ENCODE assay signal across 14 mouse cellular contexts in genomic region chr5:142800198-142800597, GRCm38 (mm10). TPM values are rescaled to one million over a fixed set of nuclear protein-coding genes. Genes with fewer than 3 reads are reported as not detected.
A peak's percentile ranks its signal among the peaks of the same experiment; 100 is the strongest.
DNase-seq lines count a peak whose midpoint lies in the region; ATAC-seq and TF ChIP-seq lines count a peak whose summit lies in the region.
"Had no signal": no experiment of that assay in that cellular context is flagged by ENCODE, and none has a peak within 500 bp of the region (broad histone marks: within the 10 kb centered on the region; RNA-seq: fewer than 3 reads in every experiment).

No protein-coding gene starts in this region.

- H3K9ac ChIP-seq in hindbrain, embryonic 12.5 days = no peak overlapping the region
- peak overlapping the region; percentile 1; the same call in 1 of the 2 replicates for H3K9ac ChIP-seq in ES-Bruce4 (ENCODE audit: low read depth, poor library complexity, severe bottlenecking)
- peak overlapping the region; percentile 66 for H3K9ac ChIP-seq in liver, embryonic 12.5 days

- TF ChIP-seq EP300 in ES-Bruce4 (IDR thresholded peaks at IDR 0.05; ENCODE audit: insufficient read depth, low read depth, low read length) = no peak

- peak overlapping the region; percentile 66 for H3K27ac ChIP-seq in hindbrain, embryonic 10.5 days
- no peak overlapping the region for H3K27ac ChIP-seq in hindbrain, embryonic 12.5 days
- peak overlapping the region; percentile 31 for H3K27ac ChIP-seq in ES-Bruce4 (ENCODE audit: insufficient read depth, low read length)
- peak overlapping the region; percentile 7 for H3K27ac ChIP-seq in embryonic facial prominence, embryonic 10.5 days (replicated peaks)
- peak overlapping the region; percentile 83 for H3K27ac ChIP-seq in liver, embryonic 12.5 days
- H3K27ac ChIP-seq: left cerebral cortex, adult 2 months had no signal

- DNase-seq in hindbrain, embryonic 10.5 days (ENCODE audit: low spot score) = no peak
- DNase-seq in embryonic facial prominence, embryonic 10.5 days (ENCODE audit: low spot score) = no peak
- DNase-seq in c-Kit-positive CD71-positive TER-119-positive erythroid progenitor cells, embryonic 14.5 days (ENCODE audit: low spot score) = no peak
- no peak for DNase-seq in urinary bladder, postnatal 25 days (ENCODE audit: low spot score)
- no peak for DNase-seq in gastrocnemius, postnatal 14 days
- DNase-seq: heart, adult 11 months; kidney, postnatal 25 days; thymus, adult 2 months had no signal

- intact Hi-C loops in gastrocnemius, postnatal 14 days (cut with DNase I; ENCODE audit: low total_unique reads) = no loop called here

- peaks cover 61% of the 10 kb centered on the region for H3K36me3 ChIP-seq in hindbrain, embryonic 10.5 days
- peaks cover 8% of the 10 kb centered on the region for H3K36me3 ChIP-seq in hindbrain, embryonic 12.5 days
- H3K36me3 ChIP-seq in ES-Bruce4 (ENCODE audit: control insufficient read depth, insufficient read depth, low read length, poor library complexity, severe bottlenecking) = no peaks in the 10 kb centered on the region
- H3K36me3 ChIP-seq in embryonic facial prominence, embryonic 10.5 days (replicated peaks) = peaks cover 80% of the 10 kb centered on the region
- H3K36me3 ChIP-seq in liver, embryonic 12.5 days = no peaks in the 10 kb centered on the region

- peak overlapping the region; percentile 9; the same call in 1 of the 2 replicates for H3K4me3 ChIP-seq in hindbrain, embryonic 10.5 days
- H3K4me3 ChIP-seq in hindbrain, embryonic 12.5 days = no peak overlapping the region
- peak overlapping the region; percentile 1; the same call in 1 of the 2 replicates for H3K4me3 ChIP-seq in ES-Bruce4 (ENCODE audit: low read depth, low read length)
- no peak overlapping the region for H3K4me3 ChIP-seq in embryonic facial prominence, embryonic 10.5 days
- H3K4me3 ChIP-seq in liver, embryonic 12.5 days = peak overlapping the region; percentile 50
- H3K4me3 ChIP-seq: left cerebral cortex, adult 2 months had no signal

- no peak for TF ChIP-seq POLR2A in ES-Bruce4 (IDR thresholded peaks at IDR 0.05; ENCODE audit: insufficient read depth, low read length)

- no peak overlapping the region for H3K4me2 ChIP-seq in hindbrain, embryonic 12.5 days (replicated peaks)
- peak overlapping the region; percentile 71 for H3K4me2 ChIP-seq in liver, embryonic 12.5 days

- ATAC-seq in hindbrain, embryonic 12.5 days (ENCODE audit: low FRiP score) = no peak
- ATAC-seq in liver, embryonic 12.5 days = peak; percentile 68
- ATAC-seq: activated CD4-positive, CD25-positive, alpha-beta regulatory T cell, adult 4 months; inflammation-experienced regulatory T-cells, adult 6 months had no signal

- no peaks in the 10 kb centered on the region for H3K27me3 ChIP-seq in hindbrain, embryonic 10.5 days (ENCODE audit: insufficient read depth, poor library complexity, severe bottlenecking)
- no peaks in the 10 kb centered on the region for H3K27me3 ChIP-seq in hindbrain, embryonic 12.5 days
- H3K27me3 ChIP-seq in ES-Bruce4 (ENCODE audit: control insufficient read depth, insufficient read depth, low read length, poor library complexity, severe bottlenecking) = no peaks in the 10 kb centered on the region
- H3K27me3 ChIP-seq in embryonic facial prominence, embryonic 10.5 days (replicated peaks; ENCODE audit: low read depth, poor library complexity, severe bottlenecking) = no peaks in the 10 kb centered on the region
- no peaks in the 10 kb centered on the region for H3K27me3 ChIP-seq in liver, embryonic 12.5 days (replicated peaks)

- no peak for TF ChIP-seq CTCF in ES-Bruce4 (IDR thresholded peaks at IDR 0.05; ENCODE audit: low read depth, low read length)

- H3K9me3 ChIP-seq in hindbrain, embryonic 10.5 days = no peaks in the 10 kb centered on the region
- H3K9me3 ChIP-seq in hindbrain, embryonic 12.5 days (replicated peaks) = no peaks in the 10 kb centered on the region
- H3K9me3 ChIP-seq in ES-Bruce4 (replicated peaks; ENCODE audit: control insufficient read depth, insufficient read depth, low read length, poor library complexity, severe bottlenecking) = no peaks in the 10 kb centered on the region
- no peaks in the 10 kb centered on the region for H3K9me3 ChIP-seq in embryonic facial prominence, embryonic 10.5 days
- no peaks in the 10 kb centered on the region for H3K9me3 ChIP-seq in liver, embryonic 12.5 days (replicated peaks)

- WGBS in hindbrain, embryonic 10.5 days = 29% methylated on average over 8 of the region's 8 CpGs
- WGBS in hindbrain, embryonic 12.5 days = 32% methylated on average over 8 of the region's 8 CpGs
- WGBS in embryonic facial prominence, embryonic 10.5 days = 34% methylated on average over 8 of the region's 8 CpGs
- WGBS in liver, embryonic 12.5 days (ENCODE audit: insufficient replicate concordance) = 9% methylated on average over 8 of the region's 8 CpGs

- peaks cover 70% of the 10 kb centered on the region for H3K4me1 ChIP-seq in hindbrain, embryonic 10.5 days (replicated peaks)
- peaks cover 75% of the 10 kb centered on the region for H3K4me1 ChIP-seq in hindbrain, embryonic 12.5 days
- H3K4me1 ChIP-seq in ES-Bruce4 (ENCODE audit: control insufficient read depth, insufficient read depth, low read length) = peaks cover 22% of the 10 kb centered on the region
- H3K4me1 ChIP-seq in embryonic facial prominence, embryonic 10.5 days = peaks cover 56% of the 10 kb centered on the region
- peaks cover 85% of the 10 kb centered on the region for H3K4me1 ChIP-seq in liver, embryonic 12.5 days

RNA-seq across cellular contexts. Expression of gene Tnrc18, which starts 17.3 kb away (rescaled TPM):
- polyA plus RNA-seq in hindbrain, embryonic 10.5 days (2016; fragmentation: Nextera tagmentation; extraction: Ambion mirVana) = 25.2 and 39.3 TPM in 2 replicates
- 72.8 and 73.7 TPM in 2 replicates for polyA plus RNA-seq in hindbrain, embryonic 12.5 days (2016; fragmentation: Nextera tagmentation; extraction: Ambion mirVana)
- polyA plus RNA-seq in ES-Bruce4 (2011; ENCODE audit: insufficient read depth, insufficient read length, low read depth, missing spikeins) = 13.9 and 20.2 TPM in 2 replicates
- 21.8 and 26.5 TPM in 2 replicates for polyA plus RNA-seq in embryonic facial prominence, embryonic 10.5 days (2016; fragmentation: Nextera tagmentation; extraction: Ambion mirVana)
- 8.8 and 8.9 TPM in 2 replicates for polyA plus RNA-seq in liver, embryonic 12.5 days (2016; fragmentation: Nextera tagmentation; extraction: Ambion mirVana)
- 10 to 100 TPM; 36.2 to 37.1 TPM for total RNA-seq in gastrocnemius, postnatal 14 days (2021)

Comparison
In these comparisons a context has a peak if more than half of its experiments do, and no peak if none do; other contexts are left out.
1. H3K4me3 ChIP-seq: peak in hindbrain, embryonic 10.5 days (single experiment), ES-Bruce4 (single experiment) and liver, embryonic 12.5 days (single experiment); none in hindbrain, embryonic 12.5 days (single experiment) and embryonic facial prominence, embryonic 10.5 days (single experiment).